In genomic region chr16:30187400-30187799, GRCm38 (mm10) we compare ENCODE assay signal across 8 mouse cellular contexts.
DNase-seq lines count a peak whose midpoint lies in the region; ATAC-seq and TF ChIP-seq lines count a peak whose summit lies in the region.

No protein-coding gene starts in this region.

- 48% methylated on average over 9 of the region's 9 CpGs for WGBS in forebrain, embryonic 14.5 days
- WGBS in liver, embryonic 13.5 days (ENCODE audit: insufficient replicate concordance), result 31% methylated on average over 9 of the region's 9 CpGs
- WGBS in stomach, embryonic 16.5 days, result 39% methylated on average over 9 of the region's 9 CpGs

- no peaks in the 10 kb centered on the region for H3K27me3 ChIP-seq in testis, adult 2 months (ENCODE audit: control insufficient read depth, insufficient read depth, low read length)
- H3K27me3 ChIP-seq in forebrain, embryonic 14.5 days (replicated peaks; ENCODE audit: control insufficient read depth, insufficient read depth, low read length), result peaks cover 4% of the 10 kb centered on the region; the same call in 1 of the 2 replicates
- H3K27me3 ChIP-seq in liver, embryonic 13.5 days, result peaks cover 13% of the 10 kb centered on the region
- H3K27me3 ChIP-seq in stomach, embryonic 16.5 days (ENCODE audit: control insufficient read depth, insufficient read depth, low read length), result no peaks in the 10 kb centered on the region

- peak overlapping the region; percentile 73 for H3K4me2 ChIP-seq in forebrain, embryonic 14.5 days (ENCODE audit: low read length)
- H3K4me2 ChIP-seq in liver, embryonic 13.5 days, result peak overlapping the region; percentile 71
- peak overlapping the region; percentile 42 for H3K4me2 ChIP-seq in stomach, embryonic 16.5 days (ENCODE audit: low read depth, low read length)

- DNase-seq in testis, postnatal 14 days (ENCODE audit: low spot score), result no peak
- DNase-seq in forebrain, embryonic 14.5 days (ENCODE audit: low spot score), result no peak
- DNase-seq in liver, embryonic 13.5 days, result no peak
- DNase-seq in layer of hippocampus, postnatal 25 days (ENCODE audit: extremely low spot score in 1 of 2, low spot score in 1 of 2), result no peak
- DNase-seq in right cerebral cortex, postnatal 4 days, result no peak
- no peak for DNase-seq in ovary, postnatal 14 days (ENCODE audit: low spot score)

- H3K27ac ChIP-seq in testis, adult 2 months (ENCODE audit: control insufficient read depth, insufficient read depth, low read depth, low read length), result peak overlapping the region; percentile 75
- no peak overlapping the region for H3K27ac ChIP-seq in forebrain, embryonic 14.5 days (ENCODE audit: low read depth, low read length)
- no peak overlapping the region for H3K27ac ChIP-seq in liver, embryonic 13.5 days
- H3K27ac ChIP-seq in stomach, embryonic 16.5 days (ENCODE audit: low read length), result peak overlapping the region; percentile 82

- no peak for TF ChIP-seq POLR2A in testis, adult 2 months (IDR thresholded peaks at IDR 0.05; ENCODE audit: control insufficient read depth, low read depth, low read length)

- H3K9ac ChIP-seq in forebrain, embryonic 14.5 days (ENCODE audit: low read length), result peak overlapping the region; percentile 62
- H3K9ac ChIP-seq in liver, embryonic 13.5 days, result peak overlapping the region; percentile 58
- H3K9ac ChIP-seq in stomach, embryonic 16.5 days (ENCODE audit: low read length), result peak overlapping the region; percentile 63

- peak overlapping the region; percentile 79 for H3K4me3 ChIP-seq in testis, adult 2 months (ENCODE audit: control insufficient read depth, low read depth, low read length)
- H3K4me3 ChIP-seq in forebrain, embryonic 14.5 days (ENCODE audit: low read depth, low read length), result peak overlapping the region; percentile 30
- peak overlapping the region; percentile 49 for H3K4me3 ChIP-seq in liver, embryonic 13.5 days (replicated peaks)
- H3K4me3 ChIP-seq in stomach, embryonic 16.5 days (replicated peaks; ENCODE audit: low read length), result peak overlapping the region; percentile 31; the same call in 1 of the 2 replicates

- no peaks in the 10 kb centered on the region for H3K36me3 ChIP-seq in testis, adult 2 months (ENCODE audit: control insufficient read depth, insufficient read depth, low read length)
- no peaks in the 10 kb centered on the region for H3K36me3 ChIP-seq in forebrain, embryonic 14.5 days (ENCODE audit: control insufficient read depth, insufficient read depth, low read length)
- no peaks in the 10 kb centered on the region for H3K36me3 ChIP-seq in liver, embryonic 13.5 days
- H3K36me3 ChIP-seq in stomach, embryonic 16.5 days (ENCODE audit: control insufficient read depth, insufficient read depth, low read length), result no peaks in the 10 kb centered on the region

- peaks cover 17% of the 10 kb centered on the region for H3K4me1 ChIP-seq in testis, adult 2 months (ENCODE audit: control insufficient read depth, insufficient read depth, low read length)
- peaks cover 8% of the 10 kb centered on the region for H3K4me1 ChIP-seq in forebrain, embryonic 14.5 days (ENCODE audit: control insufficient read depth, insufficient read depth, low read length)
- peaks cover 41% of the 10 kb centered on the region for H3K4me1 ChIP-seq in liver, embryonic 13.5 days (replicated peaks)
- H3K4me1 ChIP-seq in stomach, embryonic 16.5 days (ENCODE audit: control insufficient read depth, insufficient read depth, low read length), result peaks cover 54% of the 10 kb centered on the region

- ATAC-seq in forebrain, embryonic 14.5 days, result 0 out of 2 replicates have a peak, but pooled peaks have one; percentile 11
- no peak for ATAC-seq in liver, embryonic 13.5 days (ENCODE audit: low read depth)
- no peak for ATAC-seq in stomach, embryonic 16.5 days (ENCODE audit: insufficient read depth, low FRiP score)

- TF ChIP-seq CTCF in testis, adult 2 months (IDR thresholded peaks at IDR 0.05; ENCODE audit: control insufficient read depth, insufficient read depth, insufficient replicate concordance, low read depth, low read length), result no peak

- no peaks in the 10 kb centered on the region for H3K9me3 ChIP-seq in forebrain, embryonic 14.5 days (replicated peaks; ENCODE audit: control insufficient read depth, low read length)
- no peaks in the 10 kb centered on the region for H3K9me3 ChIP-seq in liver, embryonic 13.5 days (replicated peaks)
- H3K9me3 ChIP-seq in stomach, embryonic 16.5 days (replicated peaks; ENCODE audit: control insufficient read depth, low read length), result no peaks in the 10 kb centered on the region

Comparison
In these comparisons a context has a peak if more than half of its experiments do, and no peak if none do; other contexts are left out.
1. H3K27ac ChIP-seq: peak in testis, adult 2 months (single experiment) and stomach, embryonic 16.5 days (single experiment); none in forebrain, embryonic 14.5 days (single experiment) and liver, embryonic 13.5 days (single experiment).
2. Peak in every context shown above with its lines, with median percentiles within 50 percentile points of each other: H3K4me3 ChIP-seq, H3K4me2 ChIP-seq and H3K9ac ChIP-seq.